Mouse (Mus musculus): ENCODE results near the gene Majin. TPM values are rescaled to one million over a fixed set of nuclear protein-coding genes. Genes with fewer than 3 reads are reported as not detected.

Gene Majin
- polyA plus RNA-seq, 1 experiment, result not detected

DNA sequence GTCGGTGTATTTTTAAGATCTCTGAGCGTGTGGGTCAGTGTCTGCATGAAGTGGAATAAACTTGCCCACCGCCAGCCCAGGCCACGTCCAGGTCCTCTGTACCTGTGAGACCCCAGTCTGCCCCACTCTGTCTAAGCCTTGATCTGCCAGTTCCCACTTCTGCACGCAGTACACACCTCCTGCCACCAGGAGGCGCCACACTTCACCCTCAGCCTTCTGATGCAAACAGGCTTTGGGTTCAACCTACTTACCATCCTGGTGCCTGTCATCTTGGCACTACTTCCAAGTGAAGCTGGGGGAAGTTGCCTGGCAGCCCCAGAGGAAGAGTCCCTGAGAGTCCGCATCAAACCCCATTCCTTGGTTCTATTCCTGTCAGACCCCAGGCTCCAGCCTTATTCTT lies 78.0 kb downstream of the Majin start:
- Histone ChIP-seq H3K79me2 (ENCODE audit: control insufficient read depth, insufficient read depth) (no peaks in the 10 kb centered on the region), H3K4me3 (no peak overlapping the region), H3K36me3 (ENCODE audit: control insufficient read depth, insufficient read depth) (peaks cover 3% of the 10 kb centered on the region), H3K4me2 (ENCODE audit: low read depth) (no peak overlapping the region), H3K27me3 (ENCODE audit: control insufficient read depth, insufficient read depth, insufficient read length) (no peaks in the 10 kb centered on the region), H3ac (ENCODE audit: control insufficient read depth, insufficient read length) (no peak overlapping the region)
- no peak for TF ChIP-seq MAX (IDR thresholded peaks at IDR 0.05; ENCODE audit: low read depth)
- no peak for TF ChIP-seq E2F4 (IDR thresholded peaks at IDR 0.05; ENCODE audit: insufficient read depth)
- TF ChIP-seq SRF (IDR thresholded peaks at IDR 0.05; ENCODE audit: control insufficient read depth, insufficient read length, low read depth), result no peak
- TF ChIP-seq POLR2AphosphoS2 (IDR thresholded peaks at IDR 0.05; ENCODE audit: insufficient read length, low read depth), result no peak
- TF ChIP-seq TCF12 (IDR thresholded peaks at IDR 0.05; ENCODE audit: insufficient read depth, poor library complexity, severe bottlenecking), result no peak
- no peak for TF ChIP-seq REST (IDR thresholded peaks at IDR 0.05; ENCODE audit: insufficient read depth, insufficient read length)
- no peak for TF ChIP-seq POLR2A (IDR thresholded peaks at IDR 0.05; ENCODE audit: insufficient read length, low read depth)
- TF ChIP-seq MYOD1 (IDR thresholded peaks at IDR 0.05; ENCODE audit: control insufficient read depth in 1 of 3, insufficient read length in 2 of 3, low read depth in 2 of 3), result no peak
- no peak for TF ChIP-seq MYOG (IDR thresholded peaks at IDR 0.05; ENCODE audit: control insufficient read depth in 1 of 3, insufficient read depth in 1 of 3, insufficient read length in 2 of 3, low read depth in 2 of 3)
- no peak for TF ChIP-seq USF1 (IDR thresholded peaks at IDR 0.05; ENCODE audit: low read depth)
- no peak for TF ChIP-seq CEBPB (IDR thresholded peaks at IDR 0.05; ENCODE audit: insufficient read depth, poor library complexity, severe bottlenecking)

DNA sequence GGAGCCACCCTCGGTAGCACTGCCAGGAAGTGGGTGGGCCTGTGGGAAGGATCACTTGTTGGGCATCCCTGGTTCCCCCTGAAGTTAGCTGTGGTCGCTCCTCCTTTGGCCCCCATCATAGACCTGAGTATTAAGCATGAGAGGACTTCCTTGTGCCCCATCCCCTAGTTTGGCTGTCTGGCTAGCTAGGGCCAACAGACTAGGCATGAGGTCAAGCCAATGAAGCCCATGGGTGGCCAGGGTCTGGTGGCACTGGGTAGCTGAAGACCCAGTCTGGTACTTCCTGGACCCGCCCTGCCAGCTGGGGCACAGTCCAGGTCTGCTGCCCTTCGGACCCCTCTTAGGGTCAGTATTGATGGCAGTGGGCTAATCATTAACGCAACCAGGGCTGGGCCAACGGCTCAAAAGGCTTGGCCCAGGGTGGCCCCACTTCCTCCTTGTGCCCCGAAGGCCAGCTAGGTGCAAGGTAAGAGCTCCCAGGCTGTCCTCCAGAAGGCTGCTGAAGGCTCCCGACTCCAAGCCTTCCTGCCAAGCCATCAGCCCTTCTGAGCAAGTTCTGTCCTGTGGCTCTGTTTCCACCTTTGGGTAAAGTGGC lies 78.7 kb downstream of the Majin start:
- TF ChIP-seq USF1 (IDR thresholded peaks at IDR 0.05; ENCODE audit: low read depth), result no peak
- no peak for TF ChIP-seq REST (IDR thresholded peaks at IDR 0.05; ENCODE audit: insufficient read depth, insufficient read length)
- no peak for TF ChIP-seq POLR2A (IDR thresholded peaks at IDR 0.05; ENCODE audit: insufficient read length, low read depth)
- TF ChIP-seq POLR2AphosphoS2 (IDR thresholded peaks at IDR 0.05; ENCODE audit: insufficient read length, low read depth), result no peak
- TF ChIP-seq SRF (IDR thresholded peaks at IDR 0.05; ENCODE audit: control insufficient read depth, insufficient read length, low read depth), result no peak
- no peak for TF ChIP-seq MAX (IDR thresholded peaks at IDR 0.05; ENCODE audit: low read depth)
- no peak for TF ChIP-seq CEBPB (IDR thresholded peaks at IDR 0.05; ENCODE audit: insufficient read depth, poor library complexity, severe bottlenecking)
- no peak for TF ChIP-seq MYOD1 (IDR thresholded peaks at IDR 0.05; ENCODE audit: control insufficient read depth in 1 of 3, insufficient read length in 2 of 3, low read depth in 2 of 3)
- no peak for TF ChIP-seq TCF3 (IDR thresholded peaks at IDR 0.05; ENCODE audit: insufficient read length, low read depth)
- TF ChIP-seq E2F4 (IDR thresholded peaks at IDR 0.05; ENCODE audit: insufficient read depth), result no peak
- no peak for TF ChIP-seq MYOG (IDR thresholded peaks at IDR 0.05; ENCODE audit: control insufficient read depth in 1 of 3, insufficient read depth in 1 of 3, insufficient read length in 2 of 3, low read depth in 2 of 3)
- no peak for TF ChIP-seq TCF12 (IDR thresholded peaks at IDR 0.05; ENCODE audit: insufficient read depth, poor library complexity, severe bottlenecking)
- Histone ChIP-seq H3K27me3 (ENCODE audit: control insufficient read depth, insufficient read depth, insufficient read length) (no peaks in the 10 kb centered on the region), H3ac (ENCODE audit: control insufficient read depth, insufficient read length) (no peak overlapping the region), H3K4me2 (ENCODE audit: low read depth) (no peak overlapping the region), H3K4me3 (no peak overlapping the region), H3K79me2 (ENCODE audit: control insufficient read depth, insufficient read depth) (no peaks in the 10 kb centered on the region), H3K36me3 (ENCODE audit: control insufficient read depth, insufficient read depth) (peaks cover 3% of the 10 kb centered on the region)

DNA sequence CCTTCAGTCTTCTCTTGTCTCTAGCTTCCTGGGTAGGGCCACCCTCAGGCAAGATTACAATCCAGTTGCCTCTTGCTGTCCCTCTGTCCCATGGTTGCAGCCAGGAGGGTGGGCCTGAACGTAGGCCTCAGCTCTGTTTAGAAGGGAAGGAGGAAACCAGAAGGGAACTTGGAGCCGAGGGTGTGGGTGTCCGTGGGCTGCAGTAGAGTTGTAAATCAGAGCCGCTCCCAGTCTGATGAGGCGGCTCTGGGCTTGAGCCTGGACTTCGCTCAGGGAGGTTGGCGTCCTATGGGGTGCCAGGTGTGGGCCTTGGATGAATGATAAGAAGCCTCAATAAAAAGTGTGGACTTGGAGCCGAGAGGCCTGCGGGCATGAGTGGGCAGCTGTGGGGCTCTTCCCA lies 80.0 kb downstream of the Majin start:
- no peak overlapping the region for H3K4me2 ChIP-seq (ENCODE audit: low read depth)
- no peaks in the 10 kb centered on the region for H3K79me2 ChIP-seq (ENCODE audit: control insufficient read depth, insufficient read depth)
- H3K4me3 ChIP-seq, result no peak overlapping the region
- H3ac ChIP-seq (ENCODE audit: control insufficient read depth, insufficient read length), result no peak overlapping the region
- TF ChIP-seq SRF (IDR thresholded peaks at IDR 0.05; ENCODE audit: control insufficient read depth, insufficient read length, low read depth) (no peak), E2F4 (IDR thresholded peaks at IDR 0.05; ENCODE audit: insufficient read depth) (no peak), REST (IDR thresholded peaks at IDR 0.05; ENCODE audit: insufficient read depth, insufficient read length) (no peak), MAX (IDR thresholded peaks at IDR 0.05; ENCODE audit: low read depth) (no peak), TCF3 (IDR thresholded peaks at IDR 0.05; ENCODE audit: insufficient read length, low read depth) (no peak), CEBPB (IDR thresholded peaks at IDR 0.05; ENCODE audit: insufficient read depth, poor library complexity, severe bottlenecking) (no peak), MYOG (IDR thresholded peaks at IDR 0.05; ENCODE audit: control insufficient read depth in 1 of 3, insufficient read depth in 1 of 3, insufficient read length in 2 of 3, low read depth in 2 of 3) (no peak), TCF12 (IDR thresholded peaks at IDR 0.05; ENCODE audit: insufficient read depth, poor library complexity, severe bottlenecking) (no peak), MYOD1 (IDR thresholded peaks at IDR 0.05; ENCODE audit: control insufficient read depth in 1 of 3, insufficient read length in 2 of 3, low read depth in 2 of 3) (no peak), POLR2A (IDR thresholded peaks at IDR 0.05; ENCODE audit: insufficient read length, low read depth) (no peak), POLR2AphosphoS2 (IDR thresholded peaks at IDR 0.05; ENCODE audit: insufficient read length, low read depth) (no peak), USF1 (IDR thresholded peaks at IDR 0.05; ENCODE audit: low read depth) (no peak)
- H3K27me3 ChIP-seq (ENCODE audit: control insufficient read depth, insufficient read depth, insufficient read length), result no peaks in the 10 kb centered on the region
- H3K36me3 ChIP-seq (ENCODE audit: control insufficient read depth, insufficient read depth), result peaks cover 3% of the 10 kb centered on the region

DNA sequence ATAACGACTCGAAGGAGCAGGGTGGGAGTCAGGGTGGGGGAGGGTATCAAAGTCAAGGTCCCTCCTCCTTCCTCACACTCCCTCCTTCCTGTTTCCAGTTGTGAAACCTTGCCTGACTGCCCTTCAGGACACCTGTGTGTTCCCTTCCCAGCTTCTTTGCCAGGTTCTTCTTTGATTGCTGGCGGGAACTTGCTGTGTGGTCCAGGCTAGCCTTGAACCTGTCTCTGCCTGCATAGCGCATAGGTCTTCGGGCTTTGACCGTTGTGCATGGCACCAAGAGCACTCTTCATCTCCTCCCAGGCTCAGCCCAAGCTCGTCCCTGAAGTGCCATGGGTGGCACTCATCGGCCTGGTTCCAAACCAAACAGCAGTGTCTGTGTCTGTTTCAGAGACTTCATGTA lies 80.8 kb downstream of the Majin start:
- H3K27me3 ChIP-seq (ENCODE audit: control insufficient read depth, insufficient read depth, insufficient read length), result no peaks in the 10 kb centered on the region
- H3K4me2 ChIP-seq (ENCODE audit: low read depth), result no peak overlapping the region
- H3ac ChIP-seq (ENCODE audit: control insufficient read depth, insufficient read length), result no peak overlapping the region
- peaks cover 3% of the 10 kb centered on the region for H3K36me3 ChIP-seq (ENCODE audit: control insufficient read depth, insufficient read depth)
- TF ChIP-seq REST (IDR thresholded peaks at IDR 0.05; ENCODE audit: insufficient read depth, insufficient read length), result no peak
- no peak for TF ChIP-seq CEBPB (IDR thresholded peaks at IDR 0.05; ENCODE audit: insufficient read depth, poor library complexity, severe bottlenecking)
- no peak for TF ChIP-seq TCF3 (IDR thresholded peaks at IDR 0.05; ENCODE audit: insufficient read length, low read depth)
- TF ChIP-seq MAX (IDR thresholded peaks at IDR 0.05; ENCODE audit: low read depth), result no peak
- no peak for TF ChIP-seq MYOG (IDR thresholded peaks at IDR 0.05; ENCODE audit: control insufficient read depth in 1 of 3, insufficient read depth in 1 of 3, insufficient read length in 2 of 3, low read depth in 2 of 3)
- TF ChIP-seq TCF12 (IDR thresholded peaks at IDR 0.05; ENCODE audit: insufficient read depth, poor library complexity, severe bottlenecking), result no peak
- no peak for TF ChIP-seq POLR2A (IDR thresholded peaks at IDR 0.05; ENCODE audit: insufficient read length, low read depth)
- TF ChIP-seq SRF (IDR thresholded peaks at IDR 0.05; ENCODE audit: control insufficient read depth, insufficient read length, low read depth), result no peak
- TF ChIP-seq MYOD1 (IDR thresholded peaks at IDR 0.05; ENCODE audit: control insufficient read depth in 1 of 3, insufficient read length in 2 of 3, low read depth in 2 of 3), result no peak
- TF ChIP-seq USF1 (IDR thresholded peaks at IDR 0.05; ENCODE audit: low read depth), result no peak
- no peak for TF ChIP-seq POLR2AphosphoS2 (IDR thresholded peaks at IDR 0.05; ENCODE audit: insufficient read length, low read depth)
- no peak for TF ChIP-seq E2F4 (IDR thresholded peaks at IDR 0.05; ENCODE audit: insufficient read depth)
- H3K79me2 ChIP-seq (ENCODE audit: control insufficient read depth, insufficient read depth), result no peaks in the 10 kb centered on the region
- H3K4me3 ChIP-seq, result no peak overlapping the region
